Mouse (Mus musculus) embryo, embryonic 9.5 days (tissue): ENCODE measurements around the gene Tenm2.
A peak's percentile ranks its signal among the peaks of the same experiment; 100 is the strongest.

ENCODE experiments used
- DNase-seq: peaks from one replicate; pipeline ENCODE4 v3.0.0-alpha.2; 2017; ENCODE audit errors: extremely low spot score

Gene Tenm2

GRCm38 (mm10) chr11:36909036-36909435, 326.7 kb downstream of the Tenm2 start:
- DNase-seq: no peak

GRCm38 (mm10) chr11:36902302-36902701, 333.5 kb downstream of the Tenm2 start:
- DNase-seq: peak; percentile 6

GRCm38 (mm10) chr11:36893061-36893460, 342.7 kb downstream of the Tenm2 start:
- DNase-seq: no peak

GRCm38 (mm10) chr11:36891106-36891505, 344.7 kb downstream of the Tenm2 start:
- no peak for DNase-seq

- DNase-seq: no peak
Measured at GRCm38 (mm10) chr11:36887490-36887889, 348.3 kb downstream of the Tenm2 start.

GRCm38 (mm10) chr11:36886147-36886546, 349.6 kb downstream of the Tenm2 start:
- no peak for DNase-seq

- no peak for DNase-seq
Measured at GRCm38 (mm10) chr11:36872961-36873360, 362.8 kb downstream of the Tenm2 start.

- DNase-seq: no peak
Measured at GRCm38 (mm10) chr11:36870548-36870947, 365.2 kb downstream of the Tenm2 start.

GRCm38 (mm10) chr11:36851690-36852089, 384.1 kb downstream of the Tenm2 start:
- DNase-seq: no peak

GRCm38 (mm10) chr11:36847451-36847850, 388.3 kb downstream of the Tenm2 start:
- DNase-seq: no peak

GRCm38 (mm10) chr11:36832855-36833254, 402.9 kb downstream of the Tenm2 start:
- DNase-seq: no peak

GRCm38 (mm10) chr11:36831511-36831910, 404.3 kb downstream of the Tenm2 start:
- no peak for DNase-seq

GRCm38 (mm10) chr11:36824666-36825065, 411.1 kb downstream of the Tenm2 start:
- no peak for DNase-seq

GRCm38 (mm10) chr11:36804615-36805014, 431.1 kb downstream of the Tenm2 start:
- no peak for DNase-seq

- DNase-seq: no peak
Measured at GRCm38 (mm10) chr11:36802208-36802631, 433.5 kb downstream of the Tenm2 start.

GRCm38 (mm10) chr11:36801683-36802082, 434.1 kb downstream of the Tenm2 start:
- DNase-seq: no peak

- no peak for DNase-seq
Measured at GRCm38 (mm10) chr11:36799409-36799808, 436.4 kb downstream of the Tenm2 start.

GRCm38 (mm10) chr11:36758009-36758408, 477.8 kb downstream of the Tenm2 start:
- DNase-seq: no peak

- DNase-seq: no peak
Measured at GRCm38 (mm10) chr11:36746286-36746685, 489.5 kb downstream of the Tenm2 start.

- DNase-seq: no peak
Measured at GRCm38 (mm10) chr11:36727800-36728199, 508.0 kb downstream of the Tenm2 start.

GRCm38 (mm10) chr11:36702881-36703280, 532.9 kb downstream of the Tenm2 start:
- no peak for DNase-seq

- no peak for DNase-seq
Measured at GRCm38 (mm10) chr11:36700951-36701350, 534.8 kb downstream of the Tenm2 start.

- no peak for DNase-seq
Measured at GRCm38 (mm10) chr11:36700131-36700530, 535.6 kb downstream of the Tenm2 start.

GRCm38 (mm10) chr11:36698268-36698667, 537.5 kb downstream of the Tenm2 start:
- DNase-seq: no peak

- no peak for DNase-seq
Measured at GRCm38 (mm10) chr11:36697816-36698215, 537.9 kb downstream of the Tenm2 start.
